In genomic region chr16:87067981-87068380, GRCm38 (mm10) we compare ENCODE assay signal across 14 mouse cellular contexts.
DNase-seq lines count a peak whose midpoint lies in the region.
"Had no signal": no experiment of that assay in that cellular context is flagged by ENCODE, and none has a peak within 500 bp of the region (broad histone marks: within the 10 kb centered on the region; RNA-seq: fewer than 3 reads in every experiment).

No protein-coding gene starts in this region.

- DNase-seq in cerebellum, postnatal 10 days, result peak; percentile 25 to 52
- no peak for DNase-seq in cerebellum, adult 11 months
- peak; percentile 17 for DNase-seq in kidney, adult 18-20 months
- no peak for DNase-seq in kidney, postnatal 10 days
- peak; percentile 56 to 79 for DNase-seq in kidney, adult 8-10 months
- DNase-seq in kidney, postnatal 25 days, result peak; percentile 43 to 54
- DNase-seq in urinary bladder, postnatal 4 days (ENCODE audit: low spot score in 2 of 2), result no peak
- no peak for DNase-seq in lung, adult 18-20 months
- DNase-seq: adrenal gland, postnatal 36 days; cerebellum, adult 8-10 months; lung, adult 2 months; right cerebral cortex, postnatal 25 days; thymus, adult 18-20 months; thymus, postnatal 4 days had no signal

Comparison
In these comparisons a context has a peak if more than half of its experiments do, and no peak if none do; other contexts are left out.
1. DNase-seq: peak in cerebellum, postnatal 10 days (2 of 2), kidney, adult 18-20 months (single experiment), kidney, adult 8-10 months (2 of 2) and kidney, postnatal 25 days (2 of 2); none in cerebellum, adult 11 months (single experiment), kidney, postnatal 10 days (single experiment), urinary bladder, postnatal 4 days (0 of 2) and lung, adult 18-20 months (0 of 2).